Mouse (Mus musculus) cerebellum, postnatal 10 days (tissue): Measurements from ENCODE around the gene Dner.

Source experiments
- DNase-seq, 2 experiments: peaks; one replicate each; pipeline ENCODE4 v3.0.0; 2021; ENCODE audit warnings: mixed read lengths in 2 of 2

The Dner gene

DNA sequence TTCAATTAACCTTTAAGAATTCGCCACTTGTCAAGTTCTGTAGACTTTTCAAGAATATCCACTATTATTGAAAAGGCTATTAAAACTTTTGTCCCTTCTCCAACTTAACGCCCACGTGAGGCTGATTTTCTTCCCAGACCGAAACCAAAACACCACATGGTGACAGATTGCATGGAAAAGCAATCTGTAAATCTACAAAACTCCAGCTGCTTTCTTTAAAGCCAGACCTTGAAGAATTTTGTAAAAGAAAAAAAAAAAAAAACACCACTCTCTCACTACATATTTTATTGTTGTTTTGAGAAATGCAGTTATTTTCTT lies 173.1 kb downstream of the Dner start:
- DNase-seq, result no peak

DNA sequence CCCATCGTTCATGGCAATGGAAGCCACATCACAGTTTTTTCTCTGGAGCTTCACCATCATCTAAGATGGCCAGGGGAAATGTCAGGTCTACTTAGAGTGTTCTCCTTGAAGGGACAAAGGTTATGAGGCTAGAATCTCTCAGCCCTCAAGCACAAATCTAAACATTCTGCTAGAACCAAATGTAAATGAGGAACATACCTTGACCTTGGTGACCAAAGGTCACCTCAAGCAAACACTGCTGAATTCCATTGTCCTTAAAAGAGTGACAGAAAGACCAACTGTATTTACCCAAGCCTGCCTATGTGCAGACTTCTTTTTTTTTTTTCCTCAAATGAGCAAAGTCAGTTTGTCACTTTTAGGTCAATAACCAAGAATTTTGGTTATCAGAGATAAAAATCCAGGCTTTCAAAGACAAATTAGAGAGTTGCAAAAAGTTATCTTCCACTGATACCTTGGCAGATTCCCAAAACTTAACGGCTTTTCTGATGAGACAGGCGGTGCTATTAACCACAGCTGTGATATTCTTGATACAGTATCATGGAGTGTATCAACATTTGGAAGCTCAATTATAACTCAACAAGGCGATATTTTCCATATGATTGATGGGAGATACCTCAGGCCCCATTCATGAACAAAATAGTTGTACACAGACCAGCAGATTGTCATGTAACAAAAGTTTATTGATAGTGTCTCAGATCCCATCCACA lies 173.6 kb downstream of the Dner start:
- no peak for DNase-seq

DNA sequence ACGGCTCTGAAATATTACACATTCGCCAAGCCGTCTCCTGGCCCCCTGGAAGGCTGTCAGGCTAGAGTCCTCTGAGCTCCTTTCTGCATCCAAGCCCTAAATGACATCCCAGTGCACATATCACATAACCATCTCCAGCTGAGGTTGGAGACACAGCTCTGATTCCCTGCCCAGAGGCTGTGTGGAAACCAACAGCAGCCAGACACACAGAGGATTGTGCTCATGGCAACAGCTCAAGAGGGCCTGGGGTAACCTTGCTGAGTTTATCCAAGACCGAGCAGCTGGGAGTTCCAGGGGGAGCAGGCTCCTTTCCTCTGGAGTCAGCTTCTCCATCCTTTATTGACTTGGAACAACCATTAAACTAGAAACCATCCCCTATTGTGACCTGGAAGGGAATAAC lies 177.7 kb downstream of the Dner start:
- DNase-seq, result peak; percentile 44 to 58

DNA sequence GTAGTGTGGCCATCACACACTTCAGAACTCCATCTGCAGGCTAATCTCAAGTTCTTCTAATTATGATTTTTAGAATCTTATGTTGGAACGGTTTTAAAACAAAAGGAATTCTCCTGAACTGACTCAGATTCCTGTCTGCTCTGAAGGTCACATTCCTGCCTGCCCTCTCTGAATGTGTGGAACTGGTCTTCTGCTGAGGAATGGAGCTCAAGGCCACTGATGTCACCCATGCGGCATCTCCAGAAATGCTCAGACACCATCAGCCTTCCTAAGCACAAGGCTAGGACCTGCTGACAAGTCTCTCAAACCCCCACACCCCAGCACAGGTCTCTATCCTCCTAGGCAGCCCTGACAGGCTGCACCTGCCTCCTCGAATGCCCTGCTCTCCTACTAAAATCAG lies 182.8 kb downstream of the Dner start:
- no peak for DNase-seq

DNA sequence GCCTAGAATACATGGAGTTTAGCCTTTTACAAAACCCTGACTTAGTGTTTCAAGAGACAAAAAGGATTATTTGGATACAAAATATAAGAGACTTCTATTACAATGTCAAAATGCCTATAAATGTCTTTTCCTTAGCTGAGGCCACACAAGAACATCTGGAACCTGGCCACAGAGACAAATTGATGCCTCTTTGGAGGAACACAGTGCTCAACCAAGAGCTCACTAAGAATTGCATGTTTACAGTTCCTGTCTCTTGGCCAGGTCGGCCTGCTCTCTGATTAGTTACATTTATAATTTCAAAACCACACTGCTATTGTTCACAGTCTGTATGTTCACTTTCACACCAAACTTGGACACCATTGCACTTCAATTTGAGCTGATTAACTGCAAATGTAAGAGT lies 187.5 kb downstream of the Dner start:
- no peak for DNase-seq

DNA sequence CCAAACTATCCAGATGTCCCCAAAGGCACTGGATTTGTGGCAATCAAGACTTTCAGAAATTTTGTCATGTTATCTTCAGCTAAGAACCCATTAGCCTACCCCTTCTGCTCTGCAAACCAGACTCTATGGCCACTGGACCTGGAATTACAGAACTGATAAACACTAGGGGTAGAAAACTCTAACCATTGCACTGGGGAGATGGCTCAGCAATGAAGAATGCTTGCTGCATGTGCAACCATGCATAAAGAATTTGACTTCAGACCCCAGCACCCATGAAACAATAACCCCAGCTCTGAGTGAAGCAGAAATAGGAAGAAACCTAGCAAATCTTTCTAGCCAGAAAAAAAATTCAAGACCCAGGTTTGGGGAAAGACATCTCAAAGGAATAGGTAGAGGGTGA lies 188.5 kb downstream of the Dner start:
- no peak for DNase-seq

DNA sequence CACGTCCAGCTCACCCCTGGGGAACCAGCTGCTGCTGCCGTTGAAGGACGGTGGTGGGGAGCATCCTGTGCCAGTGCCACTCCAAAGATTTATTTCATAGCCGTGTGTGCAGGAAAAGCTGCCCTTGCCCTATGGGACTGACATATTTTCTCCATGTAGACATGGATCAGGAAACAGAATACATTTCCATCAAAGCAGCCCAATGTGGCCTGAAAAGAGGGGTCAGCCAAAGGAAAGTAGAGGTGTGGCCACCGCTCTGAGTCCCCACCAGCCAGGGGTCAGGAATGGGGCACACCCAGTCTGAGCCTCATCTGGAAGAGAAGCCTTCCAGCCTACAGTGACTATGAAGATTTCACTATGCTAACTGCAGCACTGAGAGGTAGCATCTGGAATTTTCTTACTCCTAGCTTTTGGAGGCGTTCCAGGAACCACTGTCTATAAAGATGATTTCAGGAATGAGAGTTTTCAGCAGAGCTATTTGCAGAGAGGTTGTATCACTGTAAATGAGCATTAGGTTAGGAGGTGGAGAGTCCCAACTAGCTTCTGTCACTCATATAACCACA lies 189.0 kb downstream of the Dner start:
- no peak for DNase-seq

DNA sequence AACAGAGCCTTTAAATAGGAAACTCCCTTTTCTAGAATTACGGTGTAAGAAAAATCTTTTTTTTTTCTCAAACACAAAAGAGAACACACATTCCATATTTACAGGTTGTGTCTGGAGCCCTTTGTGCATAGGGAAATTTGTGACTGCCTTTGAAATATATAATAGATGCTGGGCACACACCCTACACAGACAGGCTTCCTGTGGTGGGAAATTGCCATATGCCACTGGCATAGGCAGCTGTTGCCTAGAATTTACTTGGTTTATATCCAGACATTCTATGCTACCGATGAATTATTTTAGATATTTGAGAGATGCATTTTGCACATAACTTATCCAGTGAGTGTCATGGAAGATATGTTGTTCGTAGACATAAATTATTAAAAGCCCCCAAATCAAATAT lies 195.3 kb downstream of the Dner start:
- DNase-seq, result peak in 1 of 2 experiments; percentile 33

DNA sequence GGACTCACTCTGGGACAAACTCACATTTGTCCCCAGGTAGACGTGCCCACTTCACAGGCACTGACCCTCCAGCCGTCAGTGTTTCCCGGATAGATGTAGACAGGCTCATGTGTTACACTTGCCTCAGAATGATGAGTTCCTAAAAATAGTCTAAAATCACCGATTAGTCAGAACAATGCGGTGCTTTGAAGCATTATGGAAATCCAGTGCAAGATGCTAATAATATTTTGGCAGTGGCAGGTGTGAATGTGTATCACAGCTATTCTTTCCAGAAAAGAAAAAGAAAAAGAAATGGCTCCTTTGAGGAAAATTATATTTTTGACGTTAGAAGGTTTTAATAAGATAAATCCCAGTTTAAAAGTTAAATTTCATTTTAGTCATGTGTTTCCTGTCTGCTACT lies 204.3 kb downstream of the Dner start:
- no peak for DNase-seq

DNA sequence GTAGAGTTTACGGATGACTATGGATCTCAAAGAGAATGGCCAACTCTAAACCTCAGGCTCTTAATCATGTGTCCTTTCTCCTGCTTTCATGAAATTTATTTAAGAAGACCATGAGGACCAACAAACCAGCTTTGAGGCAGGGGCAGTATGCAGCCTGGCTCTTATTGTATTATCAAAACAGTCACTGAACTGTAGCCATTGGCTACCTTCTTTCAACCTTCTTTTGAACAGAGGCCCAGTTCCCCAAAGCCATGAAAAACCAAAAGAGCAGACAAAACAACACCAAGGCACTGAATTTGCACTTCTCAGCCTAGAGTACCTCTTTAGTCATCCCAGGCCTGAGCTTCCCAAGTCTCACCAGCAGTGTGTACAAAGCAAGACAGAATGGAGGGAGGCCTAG lies 207.5 kb downstream of the Dner start:
- DNase-seq, result no peak

DNA sequence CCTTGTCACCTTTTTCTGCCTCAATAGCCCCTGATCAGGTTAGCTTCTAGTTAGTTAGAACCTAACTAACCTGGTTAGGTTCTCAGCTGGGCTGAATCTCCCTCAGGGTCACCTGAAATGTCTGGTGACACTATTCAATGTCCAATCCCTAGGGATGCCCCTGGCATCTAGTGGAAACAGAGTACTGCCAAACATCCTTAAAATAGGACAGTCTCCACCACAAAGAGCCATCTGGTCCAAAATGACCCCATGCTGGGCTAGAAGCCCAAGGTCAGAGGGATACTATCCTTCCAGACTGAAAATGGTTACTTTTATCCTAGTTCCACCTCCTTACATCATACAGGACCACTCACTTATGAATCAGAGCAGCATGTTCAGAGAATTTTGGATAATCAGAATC lies 211.0 kb downstream of the Dner start:
- peak; percentile 88 for DNase-seq

DNA sequence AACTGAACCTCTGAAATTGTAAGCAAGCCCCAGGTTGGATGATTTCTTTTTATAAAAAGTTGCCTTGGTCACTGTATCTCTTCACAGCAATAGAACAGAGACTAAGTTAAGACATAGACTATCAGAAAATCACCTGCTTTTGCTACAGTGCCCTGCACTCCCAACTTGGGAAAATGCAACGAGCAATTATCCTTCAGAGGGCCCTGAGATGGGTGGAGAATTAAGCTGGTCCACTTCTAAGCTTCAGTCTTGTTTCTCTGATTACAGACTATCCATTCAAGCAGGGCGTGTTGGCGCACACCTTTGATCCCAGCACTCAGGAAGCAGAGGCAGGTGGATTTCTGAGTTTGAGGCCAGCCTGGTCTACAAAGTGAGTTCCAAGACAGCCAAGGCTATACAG lies 211.4 kb downstream of the Dner start:
- DNase-seq, result no peak

DNA sequence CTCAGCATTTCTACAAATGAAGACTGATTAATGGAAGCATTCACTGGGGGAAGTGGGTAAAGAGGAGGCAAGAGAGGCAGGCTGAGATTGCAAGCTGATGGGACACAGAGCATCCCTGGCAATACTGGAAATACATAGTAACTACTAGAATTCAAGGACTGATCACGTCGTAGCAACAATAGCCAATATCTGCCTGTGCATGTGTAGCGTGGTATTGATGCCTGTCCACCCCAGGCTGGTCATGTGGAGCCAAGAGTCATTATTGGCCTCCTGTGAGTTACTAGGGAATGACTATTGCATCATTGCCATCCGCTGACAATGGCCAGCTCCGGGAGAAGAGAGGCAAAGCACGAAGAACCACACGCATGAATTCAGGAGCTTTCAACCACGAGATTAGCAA lies 216.0 kb downstream of the Dner start:
- DNase-seq, result no peak

DNA sequence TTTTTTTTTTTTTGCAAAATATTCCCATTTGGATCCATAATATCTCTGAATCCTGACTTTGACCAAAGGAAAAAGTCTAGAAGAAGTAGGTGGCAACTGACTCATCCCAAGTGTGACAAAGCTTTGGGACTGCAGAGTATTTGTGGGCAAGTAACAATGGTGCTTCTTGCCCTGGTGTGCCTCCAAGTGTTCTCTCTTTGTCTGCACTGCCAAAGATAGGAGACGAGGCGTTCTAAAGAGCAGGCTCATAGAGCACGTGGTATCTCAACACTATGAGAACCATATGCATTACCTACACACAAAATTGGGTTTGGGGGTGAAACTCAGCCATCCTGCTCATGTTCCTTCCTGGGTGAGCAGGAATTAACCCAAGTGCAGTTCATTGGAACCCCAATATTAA lies 221.7 kb downstream of the Dner start:
- no peak for DNase-seq

DNA sequence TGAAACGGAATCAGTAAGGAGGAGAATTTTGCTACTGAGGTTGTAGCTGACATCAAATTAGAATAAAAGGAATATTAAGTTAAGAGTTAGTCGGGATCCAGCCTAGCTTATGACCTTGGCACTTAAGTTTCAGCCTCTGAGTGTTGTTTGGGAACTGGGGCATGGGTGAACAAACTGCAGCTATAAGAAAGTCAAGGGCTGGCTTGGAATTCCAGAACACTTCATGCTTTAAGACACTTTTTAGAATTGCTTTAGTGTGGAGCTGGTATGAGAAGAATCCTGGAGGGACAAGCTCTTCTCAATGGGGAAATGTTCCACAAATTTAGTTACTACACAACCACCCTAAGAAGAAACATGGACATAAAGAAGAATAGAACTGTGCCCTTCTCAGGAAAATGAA lies 223.8 kb downstream of the Dner start:
- no peak for DNase-seq

DNA sequence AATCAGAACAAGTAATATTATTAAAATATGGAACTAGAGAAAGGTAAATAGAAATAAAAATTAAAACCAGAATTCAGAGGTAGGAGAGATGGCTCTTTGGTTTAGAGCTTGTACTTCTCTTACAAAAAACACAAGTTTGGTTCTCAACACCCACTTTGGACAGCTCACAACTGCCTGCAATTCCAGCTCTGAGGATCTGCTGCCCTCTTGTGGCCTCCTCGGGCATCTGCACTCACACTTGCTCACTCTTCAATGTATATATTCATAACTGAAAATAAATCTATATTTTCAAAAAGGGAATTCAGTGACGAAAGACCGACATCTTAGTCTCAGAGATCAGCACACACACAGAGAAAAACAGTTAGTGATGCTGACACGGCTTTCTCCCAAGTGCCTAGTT lies 225.7 kb downstream of the Dner start:
- DNase-seq, result peak in 1 of 2 experiments; percentile 28

DNA sequence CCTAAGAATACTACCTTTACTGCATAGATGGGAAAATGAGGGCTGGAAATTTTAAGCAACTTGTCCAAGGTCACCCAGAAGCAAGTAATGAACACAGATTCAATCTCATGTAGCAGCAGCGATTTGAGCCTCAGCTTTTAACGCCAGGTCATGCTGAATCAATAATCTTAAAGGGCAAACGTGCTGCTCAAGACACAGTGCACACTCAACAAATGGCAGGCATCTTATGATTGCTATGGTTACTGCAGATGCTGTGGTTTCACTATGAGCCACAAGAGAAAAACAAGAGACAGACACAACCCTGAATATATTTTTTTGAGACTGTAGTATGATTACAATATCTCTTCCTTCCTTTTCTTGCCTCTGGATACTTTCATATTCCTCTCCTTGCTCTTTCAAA lies 228.4 kb downstream of the Dner start:
- no peak for DNase-seq

DNA sequence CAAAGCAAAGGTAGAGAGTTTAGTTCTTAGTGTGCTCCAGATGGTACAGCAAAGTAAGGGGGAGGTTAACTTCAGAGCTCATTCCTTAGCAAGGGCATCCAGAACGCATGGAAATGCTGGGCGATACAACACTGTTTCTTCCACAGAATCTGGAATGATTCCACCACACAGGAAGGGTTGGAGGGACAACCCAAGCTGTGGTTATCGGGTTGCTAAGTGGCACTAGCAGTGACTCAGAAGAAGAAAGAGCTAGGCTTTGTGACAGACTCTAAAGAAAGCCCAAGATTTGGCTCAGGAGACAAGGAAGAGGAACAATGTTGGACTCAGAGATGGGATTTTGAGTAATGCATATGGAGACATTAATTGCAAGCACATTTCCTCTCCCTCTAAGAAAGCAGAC lies 231.3 kb downstream of the Dner start:
- peak in 1 of 2 experiments; percentile 25 for DNase-seq

DNA sequence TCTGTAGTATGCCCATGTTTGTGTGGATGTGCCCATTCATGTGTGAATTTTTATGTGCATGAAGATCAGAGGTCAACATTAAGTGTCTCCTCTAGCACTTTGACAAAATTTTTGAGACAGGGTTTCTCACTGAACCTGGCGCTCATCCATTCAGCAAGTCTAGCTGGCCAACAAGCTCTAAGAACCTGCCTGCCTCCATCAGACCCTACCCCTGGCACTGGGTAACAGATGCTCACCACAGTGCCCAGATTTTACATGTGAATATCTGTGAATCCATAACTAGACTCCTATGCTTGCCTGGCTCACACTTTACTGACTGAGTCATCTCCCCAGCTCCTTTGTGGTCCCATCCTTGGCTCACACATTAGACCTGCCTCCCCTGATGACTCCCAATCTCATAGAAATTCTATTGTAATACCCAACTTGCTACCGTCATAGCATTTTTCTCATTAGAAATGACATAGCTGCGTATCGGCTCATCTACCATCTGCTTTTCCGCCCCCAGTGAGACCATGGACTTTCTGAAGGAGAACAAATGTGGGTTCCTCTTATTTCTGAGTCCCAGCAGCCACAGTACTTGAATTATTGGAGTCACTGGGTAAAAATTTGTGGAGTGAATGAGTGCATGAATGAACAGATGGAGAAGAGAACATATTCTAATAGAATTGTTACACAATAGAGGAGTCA lies 231.9 kb downstream of the Dner start:
- peak; percentile 63 to 76 for DNase-seq

DNA sequence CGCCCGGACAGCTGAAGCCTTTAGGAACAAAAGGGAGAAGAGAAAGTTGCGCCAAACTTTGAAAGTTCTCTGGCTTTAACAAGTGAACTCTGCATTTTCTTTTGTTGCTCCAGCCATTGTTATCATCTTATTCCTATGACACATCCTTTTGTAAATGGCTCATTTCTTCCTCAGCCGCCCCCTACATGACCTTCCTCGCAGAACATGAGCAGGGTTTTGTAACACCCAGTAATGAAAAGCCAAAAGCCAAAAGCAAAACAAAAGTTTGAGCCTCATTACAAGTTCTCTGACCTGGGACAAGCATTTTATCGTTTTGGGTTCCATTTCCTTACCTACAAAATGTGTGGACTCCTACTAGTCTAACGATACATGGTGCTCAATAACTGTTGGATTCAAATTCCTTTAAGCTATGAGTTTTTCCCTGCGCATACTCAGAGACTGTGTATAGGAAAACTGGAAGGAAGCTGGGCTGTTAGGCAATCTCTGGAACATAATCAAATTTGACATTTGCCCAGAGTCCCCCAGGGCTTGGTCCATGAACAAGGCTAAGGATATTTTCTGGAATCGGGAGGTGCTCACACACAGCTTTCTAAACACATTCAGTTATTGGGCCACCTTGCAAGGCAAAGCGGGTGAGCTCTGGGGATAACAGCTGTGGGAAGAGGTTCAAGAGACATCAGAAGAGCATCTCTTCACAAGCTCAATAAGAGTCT lies 246.3 kb downstream of the Dner start:
- DNase-seq, result peak; percentile 37 to 38

DNA sequence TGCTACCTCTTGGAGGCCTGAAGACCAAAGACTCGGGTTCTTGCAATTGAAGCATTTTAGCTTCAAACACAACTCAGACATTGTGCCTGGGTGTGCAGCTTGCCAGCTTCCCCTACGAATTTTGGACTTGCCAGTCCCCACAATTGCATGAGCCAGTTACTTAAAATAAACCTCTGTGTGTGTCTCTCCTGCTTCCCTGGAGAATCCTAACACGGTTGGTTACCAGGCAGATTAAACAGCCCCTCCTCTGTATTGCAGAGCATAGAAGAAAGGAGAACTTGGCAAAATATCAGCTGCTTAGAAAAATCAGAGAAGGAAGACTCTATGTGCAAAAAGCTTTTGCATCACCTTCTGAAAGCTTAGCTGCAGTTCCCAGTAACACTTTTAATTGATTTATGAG lies 252.4 kb downstream of the Dner start:
- no peak for DNase-seq

DNA sequence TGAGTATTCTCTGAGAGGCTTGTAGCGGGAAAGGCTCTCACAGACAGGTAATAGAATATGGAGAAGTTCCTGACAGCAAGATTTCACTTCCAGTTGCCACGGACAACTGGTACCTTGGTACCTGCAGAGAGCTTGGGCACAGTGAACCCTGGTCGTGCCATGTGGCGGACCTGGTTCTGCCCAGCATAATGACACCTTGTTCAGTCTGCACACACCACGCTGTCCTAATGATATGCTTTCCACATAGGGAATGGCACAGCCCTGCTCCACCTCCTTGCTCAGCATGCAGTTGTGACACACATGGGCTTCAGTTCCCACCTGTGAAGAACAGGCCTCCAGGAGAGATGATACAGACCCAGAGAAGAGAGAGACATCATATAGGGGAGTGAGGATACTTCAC lies 253.0 kb downstream of the Dner start:
- no peak for DNase-seq

DNA sequence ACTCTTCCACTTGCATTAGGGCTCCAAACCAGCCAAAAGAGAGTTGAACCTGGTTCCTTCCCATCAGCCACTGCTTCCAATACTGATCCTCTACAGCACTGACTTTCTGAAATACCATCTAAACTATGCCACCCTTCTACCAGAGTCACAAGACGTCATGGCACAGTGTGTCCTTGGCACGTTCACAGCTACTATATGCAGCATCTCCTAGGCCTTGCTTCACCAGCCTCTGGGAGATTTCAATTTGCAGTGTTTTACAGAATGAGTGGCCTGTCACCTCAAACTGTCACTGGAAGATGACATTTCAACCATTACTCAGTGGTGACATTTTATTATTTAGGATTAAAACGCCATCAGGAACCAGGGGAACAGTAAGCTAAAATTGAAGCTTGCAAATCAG lies 254.6 kb downstream of the Dner start:
- DNase-seq, result no peak

DNA sequence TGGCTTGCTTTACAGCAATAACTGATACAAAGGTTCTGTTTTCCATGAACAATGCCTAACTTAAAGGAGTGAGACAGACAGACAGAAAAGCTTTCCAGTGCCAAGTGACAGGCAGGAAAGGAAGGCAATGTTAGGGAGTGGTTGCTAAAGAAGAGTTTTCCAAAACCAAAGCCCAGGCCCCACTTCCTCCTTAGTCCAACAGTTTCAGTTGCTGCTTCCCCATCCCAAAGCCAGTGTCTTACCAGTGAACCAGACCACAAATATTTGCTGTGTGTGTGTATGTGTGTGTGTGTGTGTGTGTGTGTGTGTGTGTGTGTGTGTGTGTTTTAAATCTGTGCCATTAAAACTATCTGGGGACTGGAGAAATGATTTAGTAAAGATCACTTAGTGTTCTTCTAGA lies 258.5 kb downstream of the Dner start:
- DNase-seq, result no peak
